Mouse (Mus musculus): ENCODE measurements around the gene Mfsd12.

GRCm38 (mm10) chr10:81402227-81402765, 45.0 kb downstream of the Mfsd12 start:
- TF ChIP-seq USF2 (IDR thresholded peaks at IDR 0.05; ENCODE audit: borderline replicate concordance in 1 of 2, insufficient read depth in 1 of 2, low read depth in 1 of 2, low read length in 2 of 2) (no peak), MAX (IDR thresholded peaks at IDR 0.05; ENCODE audit: low read length) (no peak), ETS1 (IDR thresholded peaks at IDR 0.05; ENCODE audit: low read depth, low read length) (no peak), E2F4 (IDR thresholded peaks at IDR 0.05; ENCODE audit: borderline replicate concordance, low read depth, low read length) (no peak), MXI1 (IDR thresholded peaks at IDR 0.05; ENCODE audit: low read depth, low read length) (no peak), CTCF (IDR thresholded peaks at IDR 0.05 in 2 of 3, conservative IDR thresholded peaks at IDR 0.05 in 1 of 3; ENCODE audit: control insufficient read depth in 1 of 3, insufficient read depth in 1 of 3, low read depth in 2 of 3, low read length in 3 of 3, poor library complexity in 1 of 3, severe bottlenecking in 1 of 3) (no peak), UBTF (IDR thresholded peaks at IDR 0.05; ENCODE audit: borderline replicate concordance, insufficient read depth, low read depth, low read length) (no peak), ZC3H11A (IDR thresholded peaks at IDR 0.05; ENCODE audit: low read depth, low read length) (no peak), ZKSCAN1 (IDR thresholded peaks at IDR 0.05; ENCODE audit: low read depth, low read length) (no peak)

Measured in MEL (cell line).